Mouse (Mus musculus) left cerebral cortex, postnatal 4 days (tissue): ENCODE measurements at regions not wholly inside any gene's neighbourhood (a gene's known extent, or its start where the extent isn't known, plus 50 kb on each side); places are given as distances from the start of the nearest gene placed in this dataset.
"Not testable (repeated sequence)": the region's sequence is repeated elsewhere in the genome, so short reads cannot be mapped to it uniquely, and the experiment has no call there.

Source experiments
- DNase-seq: peaks from one replicate; pipeline ENCODE4 v3.0.0-alpha.2; 2022
- intact Hi-C: fragments of 180-260 bp; cut with DNase I; formaldehyde crosslinking; loops from one replicate; pipeline ENCODE4 v1.15.1; 2025

- intact Hi-C loops = no loop called here
- DNase-seq = peak; percentile 3
Observed at GRCm38 (mm10) chr4:23567827-23568226, 928.4 kb upstream of the Mms22l start.

- intact Hi-C loops = no loop called here
- DNase-seq = no peak
Observed at GRCm38 (mm10) chr4:23573013-23573412, 923.2 kb upstream of the Mms22l start.

- intact Hi-C loops = no loop called here
- DNase-seq = no peak
Observed at GRCm38 (mm10) chr4:23587412-23587811, 908.8 kb upstream of the Mms22l start.

DNA sequence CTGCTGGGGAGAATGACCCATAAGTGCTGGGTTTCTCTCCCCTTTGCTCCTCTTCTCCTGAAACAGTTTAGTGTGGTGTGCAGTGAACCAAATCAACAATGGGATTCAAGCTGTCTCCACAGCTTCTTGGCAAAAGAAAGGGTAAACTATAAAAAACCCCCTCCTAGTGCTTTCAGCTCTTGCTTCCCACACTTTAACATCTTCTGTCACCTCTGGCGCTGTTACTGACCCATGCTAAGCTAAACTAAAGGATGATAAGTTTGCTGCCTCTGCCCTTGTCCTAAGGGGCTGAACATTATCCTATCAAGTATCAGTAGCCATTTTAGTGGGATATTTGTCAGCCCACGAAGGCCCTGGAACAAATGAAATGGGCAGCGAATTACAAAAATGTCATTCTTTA, 905.4 kb upstream of the Mms22l start:
- intact Hi-C loops = no loop called here
- DNase-seq = no peak

- intact Hi-C loops = no loop called here
- DNase-seq = no peak
Observed at GRCm38 (mm10) chr4:23591593-23591992, 904.7 kb upstream of the Mms22l start.

GRCm38 (mm10) chr4:23600070-23600469, 896.2 kb upstream of the Mms22l start:
- intact Hi-C loops = loop anchor here (5.0 kb wide), 1 partner anchor 1113 kb away; the partner anchor contains the start of gene Pou3f2
- DNase-seq = no peak

GRCm38 (mm10) chr4:23601426-23602293, 894.6 kb upstream of the Mms22l start:
- peak; percentile 19 for DNase-seq
- intact Hi-C loops = loop anchor here (5.0 kb wide), 1 partner anchor 1114 kb away; the partner anchor contains the start of gene Pou3f2

GRCm38 (mm10) chr4:23602294-23602932, 893.8 kb upstream of the Mms22l start:
- intact Hi-C loops = loop anchor here (5.0 kb wide), 1 partner anchor 1115 kb away; the partner anchor contains the start of gene Pou3f2
- DNase-seq = no peak

GRCm38 (mm10) chr4:23607348-23607747, 888.9 kb upstream of the Mms22l start:
- no peak for DNase-seq
- intact Hi-C loops = no loop called here

GRCm38 (mm10) chr4:23621208-23621607, 875.0 kb upstream of the Mms22l start:
- DNase-seq = no peak
- intact Hi-C loops = no loop called here

- no peak for DNase-seq
- intact Hi-C loops = no loop called here
Observed at GRCm38 (mm10) chr4:23622231-23622630, 874.0 kb upstream of the Mms22l start.

DNA sequence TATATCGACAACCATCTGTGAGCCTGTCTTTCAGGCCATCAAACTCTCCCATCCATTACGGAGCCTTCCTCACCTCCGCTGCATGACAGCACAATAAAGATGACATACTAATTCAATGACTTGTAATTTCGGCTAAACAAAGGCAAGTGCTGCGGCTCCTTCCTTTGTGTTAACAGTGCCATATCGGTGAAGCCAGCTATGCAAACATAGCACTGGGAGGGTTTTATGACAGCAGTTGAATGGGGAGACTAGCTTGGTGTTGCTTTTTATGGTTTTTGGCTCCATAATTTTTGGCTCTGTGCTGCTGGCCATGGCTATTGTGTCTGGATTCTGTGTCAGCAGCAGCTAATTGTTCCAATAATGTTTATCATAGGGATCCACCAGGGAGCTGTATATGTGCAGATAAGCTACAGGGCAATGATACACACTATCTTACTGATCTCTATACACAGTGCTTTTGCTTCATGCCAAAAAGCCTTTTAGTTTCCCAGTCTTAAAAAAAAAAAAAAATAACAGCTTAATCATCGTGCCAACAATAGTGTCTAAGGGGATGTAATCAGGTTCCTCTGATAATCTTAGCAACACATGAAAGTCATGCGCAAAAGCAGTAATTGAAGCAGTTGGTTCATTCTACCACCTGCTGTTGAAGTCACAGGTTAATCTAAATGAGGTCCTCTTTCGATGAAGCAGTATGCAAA, 859.9 kb upstream of the Mms22l start:
- intact Hi-C loops = no loop called here
- no peak for DNase-seq

DNA sequence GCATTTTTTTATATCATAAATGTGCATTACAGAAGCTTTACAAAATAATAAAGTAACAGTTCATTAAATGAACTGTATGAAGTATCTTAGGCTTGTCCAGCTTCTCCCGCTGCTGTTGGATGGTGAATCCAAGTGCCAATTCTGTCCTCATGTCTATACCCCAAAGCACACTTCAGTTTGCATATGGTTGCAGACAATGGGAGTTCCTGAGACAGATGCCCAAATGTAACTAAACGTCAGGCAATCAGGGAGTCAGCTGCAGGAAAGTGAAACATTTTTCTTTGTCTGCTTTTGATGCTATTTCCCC, 859.4 kb upstream of the Mms22l start:
- intact Hi-C loops = no loop called here
- no peak for DNase-seq

- intact Hi-C loops, DNase-seq: not testable (repeated sequence)
Observed at GRCm38 (mm10) chr4:23656671-23657070, 839.6 kb upstream of the Mms22l start.

GRCm38 (mm10) chr4:23668896-23669295, 827.4 kb upstream of the Mms22l start:
- intact Hi-C loops = no loop called here

GRCm38 (mm10) chr4:23703626-23704025, 792.6 kb upstream of the Mms22l start:
- DNase-seq = no peak
- intact Hi-C loops = no loop called here

More at GRCm38 (mm10) chr4:23668896-23669295, 827.4 kb upstream of the Mms22l start:
- peak; percentile 84 for DNase-seq

DNA sequence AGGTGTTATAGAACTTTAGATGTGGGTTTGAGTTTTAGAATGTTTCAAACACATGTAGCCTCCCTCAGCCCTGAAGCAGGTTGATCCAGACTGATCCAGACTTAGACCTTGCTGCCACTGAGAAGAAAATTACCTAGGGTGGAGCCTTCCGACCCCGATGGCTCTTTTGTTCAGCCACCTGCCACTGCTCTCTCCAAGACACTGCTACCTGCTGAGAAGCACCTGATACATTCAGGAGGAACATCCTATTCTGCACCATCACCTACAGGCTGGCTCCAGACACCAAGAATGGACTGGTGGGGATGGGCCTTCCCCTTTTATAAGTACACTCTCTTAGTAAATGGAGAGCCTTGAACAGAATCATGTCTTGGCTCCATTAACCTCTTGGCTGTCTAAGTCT, 785.5 kb upstream of the Mms22l start:
- no peak for DNase-seq
- intact Hi-C loops = no loop called here

DNA sequence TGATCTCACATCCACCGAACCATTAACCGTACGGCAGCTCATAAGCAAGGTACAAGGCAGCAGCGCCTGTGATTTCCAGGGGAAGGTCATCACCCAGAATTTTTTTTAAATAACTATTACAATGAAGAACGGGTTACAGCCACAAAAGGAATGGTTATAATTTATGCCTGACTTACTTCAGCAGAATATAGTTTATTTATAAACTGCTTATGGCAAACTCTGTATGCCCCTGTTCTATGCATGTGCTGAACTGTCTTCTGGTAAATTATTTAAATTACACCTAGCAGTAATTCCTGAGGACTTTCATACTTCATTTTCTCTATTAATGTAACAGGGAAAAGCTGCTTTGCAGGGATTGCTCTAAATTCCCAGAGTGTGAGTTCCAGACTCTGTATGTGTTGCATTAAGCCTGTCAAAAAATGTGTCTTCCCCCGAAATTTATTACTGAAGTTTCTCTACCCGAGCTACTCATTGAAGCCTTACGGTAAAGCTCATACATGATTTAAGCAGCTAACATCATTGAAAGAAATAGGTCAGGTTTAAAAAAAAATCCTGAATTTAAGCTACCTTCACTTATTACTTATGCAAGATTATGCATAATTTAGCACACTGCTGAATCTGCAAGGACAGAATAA, 782.4 kb upstream of the Mms22l start:
- DNase-seq = no peak
- intact Hi-C loops = no loop called here

- DNase-seq = no peak
- intact Hi-C loops = no loop called here
Observed at GRCm38 (mm10) chr4:23727846-23728245, 768.4 kb upstream of the Mms22l start.

DNA sequence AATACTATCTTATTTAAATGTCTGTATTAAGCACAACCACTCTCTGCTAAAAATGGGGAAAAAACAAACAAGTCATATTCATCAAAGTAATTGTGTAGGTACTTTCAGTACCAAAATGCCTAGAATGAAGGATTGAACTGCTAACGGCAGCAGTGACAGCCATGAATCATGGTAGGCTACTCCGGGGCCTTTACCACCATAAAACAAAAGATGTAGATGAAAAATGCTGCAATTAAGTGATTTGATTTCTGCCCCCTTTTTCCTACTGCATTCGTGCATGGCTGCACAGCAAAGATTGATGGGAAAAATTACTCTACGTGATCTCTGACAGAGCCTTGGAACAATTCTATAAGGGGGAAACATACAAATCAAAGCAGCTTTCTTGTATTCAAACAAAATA, 763.8 kb upstream of the Mms22l start:
- intact Hi-C loops = no loop called here
- no peak for DNase-seq

DNA sequence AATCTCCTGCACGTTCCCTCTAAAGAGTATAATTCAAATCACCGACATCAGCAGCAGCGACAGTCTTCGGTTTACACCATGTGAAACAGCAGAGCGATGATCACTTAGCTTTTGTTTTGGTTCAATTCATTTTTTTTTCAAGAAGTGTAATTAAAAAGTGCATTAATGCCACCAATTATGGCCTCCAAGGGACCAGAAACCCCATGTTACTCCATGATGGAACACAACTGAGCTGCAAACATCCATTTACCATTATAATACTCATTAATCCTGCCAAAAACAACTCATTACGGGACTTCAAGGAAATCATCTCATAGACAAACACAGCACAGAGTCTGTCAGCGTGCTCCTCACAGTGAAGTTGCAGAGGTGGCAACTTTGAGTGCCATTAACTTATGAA, 752.2 kb upstream of the Mms22l start:
- intact Hi-C loops = no loop called here

More for the DNA sequence above, 752.2 kb upstream of the Mms22l start:
- DNase-seq = no peak
